Mouse (Mus musculus) monocyte, adult 5-6 weeks (primary cell): ENCODE data around the gene Fpr3. TPM values are rescaled to one million over a fixed set of nuclear protein-coding genes. Genes with fewer than 3 reads are reported as not detected.

Experiments
- total RNA-seq: library from RNA; stranded (forward); fragments of 200-1000, 200-491, 200-594 nt; gene quantifications from 3 replicates; pipeline ENCODE4 v1.2.3, GENCODE M21; 2017

Fpr3 gene
- total RNA-seq, 1 experiment from 2014 or later: not detected

Other genes with a start within 250 kb of the Fpr3 start
- 0.32 TPM in 1 of 3 replicates, not detected in the others for gene Vmn2r90, start 184.1 kb upstream of the Fpr3 start, total RNA-seq
- 0.10 TPM in 1 of 3 replicates, not detected in the others for gene Spaca6, start 60.7 kb upstream of the Fpr3 start, total RNA-seq
- gene Has1, start 32.6 kb upstream of the Fpr3 start, total RNA-seq: not detected in 3 replicates
- gene Fpr1, start 3.9 kb upstream of the Fpr3 start, total RNA-seq: 9.8 to 11.3 TPM (median 10.1 TPM) in 3 replicates
- gene Fpr2, start within 50 bp of the Fpr3 start, total RNA-seq: 29.1 to 53.2 TPM (median 41.4 TPM) in 3 replicates
- not detected in 3 replicates for gene Fpr-rs4, start 133.9 kb downstream of the Fpr3 start, total RNA-seq
- not detected in 3 replicates for gene Vmn2r124, start 161.6 kb downstream of the Fpr3 start, total RNA-seq
- gene Vmn2r91, start 197.2 kb downstream of the Fpr3 start, total RNA-seq: not detected in 3 replicates